Mouse (Mus musculus) urinary bladder, postnatal 25 days (tissue): ENCODE data around the gene Astn1.

Source experiments
- DNase-seq: peaks from one replicate; pipeline ENCODE4 v3.0.0; 2022; ENCODE audit warnings: low spot score

Astn1 gene

GRCm38 (mm10) chr1:158361964-158362291 is at the start of gene Astn1:
TSS of gene Astn1 (plus strand) at chr1:158362273.
- no peak for DNase-seq

- no peak for DNase-seq
These were observed 38.7 kb upstream of the Astn1 start for GRCm38 (mm10) chr1:158323325-158323724.

- DNase-seq = no peak
These were observed 33.9 kb upstream of the Astn1 start for GRCm38 (mm10) chr1:158328126-158328525.

GRCm38 (mm10) chr1:158328839-158329238 is 33.2 kb upstream of the Astn1 start:
- DNase-seq = no peak

- no peak for DNase-seq
These were observed 18.8 kb upstream of the Astn1 start for GRCm38 (mm10) chr1:158343243-158343714.

- DNase-seq = no peak
These were observed 8.3 kb upstream of the Astn1 start for GRCm38 (mm10) chr1:158353656-158354371.

GRCm38 (mm10) chr1:158355177-158356050 is 6.7 kb upstream of the Astn1 start:
- DNase-seq = no peak

GRCm38 (mm10) chr1:158356051-158356461 is 6.0 kb upstream of the Astn1 start, which contains the start of gene Brinp2:
TSS of gene Brinp2 (minus strand) at chr1:158356326.
- DNase-seq = peak; percentile 31

GRCm38 (mm10) chr1:158362292-158363101 is 424 bp downstream of the Astn1 start:
- no peak for DNase-seq

- no peak for DNase-seq
These were observed 2.4 kb downstream of the Astn1 start for GRCm38 (mm10) chr1:158364461-158364860.

GRCm38 (mm10) chr1:158382277-158382676 is 20.2 kb downstream of the Astn1 start:
- no peak for DNase-seq

GRCm38 (mm10) chr1:158383210-158383609 is 21.1 kb downstream of the Astn1 start:
- DNase-seq = no peak

- no peak for DNase-seq
These were observed 23.2 kb downstream of the Astn1 start for GRCm38 (mm10) chr1:158385311-158385710.

- DNase-seq = no peak
These were observed 24.7 kb downstream of the Astn1 start for GRCm38 (mm10) chr1:158386781-158387180.

GRCm38 (mm10) chr1:158388995-158389394 is 26.9 kb downstream of the Astn1 start:
- no peak for DNase-seq

- no peak for DNase-seq
These were observed 28.6 kb downstream of the Astn1 start for GRCm38 (mm10) chr1:158390693-158391092.

GRCm38 (mm10) chr1:158397058-158397457 is 35.0 kb downstream of the Astn1 start:
- DNase-seq = no peak

- DNase-seq = no peak
These were observed 38.8 kb downstream of the Astn1 start for GRCm38 (mm10) chr1:158400898-158401297.

GRCm38 (mm10) chr1:158405899-158406769 is 44.1 kb downstream of the Astn1 start:
- no peak for DNase-seq

GRCm38 (mm10) chr1:158408124-158408523 is 46.1 kb downstream of the Astn1 start:
- no peak for DNase-seq

- no peak for DNase-seq
These were observed 49.1 kb downstream of the Astn1 start for GRCm38 (mm10) chr1:158411146-158411545.
